Mouse (Mus musculus): ENCODE results near the gene Adk. TPM values are rescaled to one million over a fixed set of nuclear protein-coding genes. Genes with fewer than 3 reads are reported as not detected.

Gene Adk
- polyA plus RNA-seq, 1 experiment from 2014 or later, result 50.0 TPM

DNA sequence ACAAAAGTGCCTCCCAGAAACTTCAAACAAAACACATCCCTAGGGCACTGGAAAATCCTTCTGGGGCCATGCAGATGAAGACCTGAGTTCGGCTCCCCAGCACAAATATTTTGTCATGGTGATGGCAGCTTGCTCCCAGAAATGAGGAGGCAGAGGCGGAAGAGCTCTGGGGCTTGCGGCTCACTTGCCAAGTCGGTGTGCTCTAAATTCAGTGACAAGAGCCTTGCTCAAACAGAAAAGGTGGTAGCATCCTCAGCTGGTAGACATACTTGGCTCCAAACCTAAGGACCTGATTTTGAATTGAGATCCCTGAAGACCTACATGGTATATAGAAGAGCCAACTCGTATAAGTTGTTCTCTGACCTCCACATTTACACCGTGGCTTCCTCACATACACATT, 292.5 kb downstream of the Adk start:
- H3K36me3 ChIP-seq, result no peaks in the 10 kb centered on the region
- no peaks in the 10 kb centered on the region for H3K27me3 ChIP-seq
- no peak for ATAC-seq
- H3K9me3 ChIP-seq, result no peaks in the 10 kb centered on the region
- no peak overlapping the region for H3K4me2 ChIP-seq (replicated peaks)
- H3K4me3 ChIP-seq (replicated peaks), result no peak overlapping the region
- no peak overlapping the region for H3K9ac ChIP-seq (replicated peaks)
- H3K4me1 ChIP-seq (replicated peaks), result no peaks in the 10 kb centered on the region
- H3K27ac ChIP-seq, result no peak overlapping the region
- WGBS, result 91% methylated on average over 6 of the region's 6 CpGs

GRCm38 (mm10) chr14:21348611-21349260, 296.4 kb downstream of the Adk start:
- H3K4me2 ChIP-seq (replicated peaks), result no peak overlapping the region
- no peak overlapping the region for H3K27ac ChIP-seq
- 73% methylated on average over 6 of the region's 6 CpGs for WGBS
- no peak overlapping the region for H3K9ac ChIP-seq (replicated peaks)
- no peaks in the 10 kb centered on the region for H3K4me1 ChIP-seq (replicated peaks)
- H3K4me3 ChIP-seq (replicated peaks), result no peak overlapping the region
- no peaks in the 10 kb centered on the region for H3K36me3 ChIP-seq
- no peak for ATAC-seq
- no peaks in the 10 kb centered on the region for H3K27me3 ChIP-seq
- no peaks in the 10 kb centered on the region for H3K9me3 ChIP-seq

- no peak for ATAC-seq
- Histone ChIP-seq H3K4me3 (replicated peaks) (no peak overlapping the region), H3K36me3 (no peaks in the 10 kb centered on the region), H3K27me3 (no peaks in the 10 kb centered on the region), H3K27ac (no peak overlapping the region), H3K9me3 (no peaks in the 10 kb centered on the region), H3K4me2 (replicated peaks) (no peak overlapping the region), H3K9ac (replicated peaks) (no peak overlapping the region), H3K4me1 (replicated peaks) (no peaks in the 10 kb centered on the region)
- 96% methylated on average over 2 of the region's 2 CpGs for whole genome bisulfite sequencing
Measured at GRCm38 (mm10) chr14:21351646-21352045, 299.3 kb downstream of the Adk start.

GRCm38 (mm10) chr14:21356286-21356685, 303.9 kb downstream of the Adk start:
- ATAC-seq, result no peak

DNA sequence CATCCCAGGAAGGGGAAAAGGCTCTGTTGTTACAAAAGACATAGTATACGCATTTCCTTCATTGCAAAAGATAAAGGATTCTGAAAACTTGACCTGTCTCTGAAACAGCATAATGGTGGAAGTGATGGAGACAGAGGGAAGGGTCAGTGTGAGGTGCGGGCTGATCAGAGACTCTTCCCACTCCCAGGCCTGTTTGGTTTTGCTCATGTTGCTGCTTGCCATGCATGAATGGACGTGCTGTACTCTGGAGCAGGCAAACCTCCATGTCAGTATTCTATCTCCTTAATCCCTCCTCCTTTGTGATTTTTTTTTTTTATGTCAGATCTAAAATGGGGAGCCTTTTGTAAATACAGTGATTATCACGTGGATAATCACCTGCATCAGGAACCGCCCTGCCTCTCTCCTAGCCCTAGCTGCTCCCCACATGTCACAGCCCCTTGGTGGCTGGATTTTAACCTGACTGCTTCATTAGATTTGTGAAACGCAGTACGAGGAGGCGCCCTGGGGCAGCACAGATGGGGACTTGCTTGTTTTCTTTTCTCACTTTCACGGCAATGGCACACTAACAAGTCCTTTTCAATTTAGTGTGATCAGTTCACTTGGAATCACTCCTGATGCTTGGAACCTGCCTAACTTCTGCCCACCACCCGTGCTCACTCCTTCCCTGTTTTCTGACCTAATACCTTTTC, 307.0 kb downstream of the Adk start:
- H3K9ac ChIP-seq (replicated peaks), result no peak overlapping the region

More at GRCm38 (mm10) chr14:21356286-21356685, 303.9 kb downstream of the Adk start:
- Histone ChIP-seq H3K4me3 (replicated peaks) (no peak overlapping the region), H3K27ac (no peak overlapping the region), H3K9ac (replicated peaks) (no peak overlapping the region), H3K9me3 (no peaks in the 10 kb centered on the region), H3K27me3 (no peaks in the 10 kb centered on the region), H3K4me1 (replicated peaks) (peaks cover 12% of the 10 kb centered on the region), H3K36me3 (no peaks in the 10 kb centered on the region), H3K4me2 (replicated peaks) (no peak overlapping the region)
- 89% methylated on average over 1 of the region's 1 CpGs for WGBS

GRCm38 (mm10) chr14:21359896-21360525, 307.6 kb downstream of the Adk start:
- H3K27ac ChIP-seq, result peak overlapping the region; percentile 35
- no peak overlapping the region for H3K9ac ChIP-seq (replicated peaks)
- no peaks in the 10 kb centered on the region for H3K36me3 ChIP-seq
- no peak for ATAC-seq
- no peaks in the 10 kb centered on the region for H3K27me3 ChIP-seq
- no peak overlapping the region for H3K4me3 ChIP-seq (replicated peaks)
- H3K4me1 ChIP-seq (replicated peaks), result peaks cover 12% of the 10 kb centered on the region
- WGBS, result 93% methylated on average over 8 of the region's 12 CpGs
- H3K4me2 ChIP-seq (replicated peaks), result no peak overlapping the region
- no peaks in the 10 kb centered on the region for H3K9me3 ChIP-seq

More for the DNA sequence above, 307.0 kb downstream of the Adk start:
- no peak overlapping the region for H3K4me3 ChIP-seq (replicated peaks)
- H3K36me3 ChIP-seq, result no peaks in the 10 kb centered on the region
- no peak for ATAC-seq
- H3K4me1 ChIP-seq (replicated peaks), result peaks cover 12% of the 10 kb centered on the region
- WGBS, result 45% methylated on average over 10 of the region's 10 CpGs
- H3K9me3 ChIP-seq, result no peaks in the 10 kb centered on the region
- peak overlapping the region; percentile 35 for H3K27ac ChIP-seq
- H3K27me3 ChIP-seq, result no peaks in the 10 kb centered on the region
- H3K4me2 ChIP-seq (replicated peaks), result no peak overlapping the region

DNA sequence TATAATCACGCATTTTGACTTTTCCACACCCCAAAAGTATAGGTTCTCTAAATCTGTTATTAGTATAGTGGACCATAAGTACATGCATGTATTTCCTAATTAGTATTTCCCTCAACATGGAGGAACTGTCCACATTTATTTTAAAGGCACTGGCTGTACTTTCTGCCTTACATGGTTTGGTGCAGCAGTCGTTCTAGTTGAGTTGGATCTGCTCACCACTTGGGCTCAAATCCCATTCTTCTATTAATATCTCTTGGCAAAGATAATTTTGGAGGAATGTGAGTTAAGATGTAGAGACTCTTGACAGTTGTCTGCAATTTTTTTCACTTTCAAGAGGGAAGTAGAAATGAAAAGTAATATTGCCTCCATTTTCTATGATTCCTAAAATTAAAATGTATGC, 314.7 kb downstream of the Adk start:
- Histone ChIP-seq H3K27ac (no peak overlapping the region), H3K9ac (replicated peaks) (no peak overlapping the region), H3K4me3 (replicated peaks) (no peak overlapping the region), H3K9me3 (no peaks in the 10 kb centered on the region), H3K4me1 (replicated peaks) (peaks cover 32% of the 10 kb centered on the region), H3K4me2 (replicated peaks) (no peak overlapping the region), H3K36me3 (no peaks in the 10 kb centered on the region), H3K27me3 (no peaks in the 10 kb centered on the region)
- ATAC-seq, result no peak
- WGBS, result 93% methylated on average over 2 of the region's 2 CpGs

- WGBS, result 29% methylated on average over 2 of the region's 2 CpGs
- H3K4me1 ChIP-seq (replicated peaks), result peaks cover 33% of the 10 kb centered on the region
- no peaks in the 10 kb centered on the region for H3K27me3 ChIP-seq
- 0 out of 2 replicates have a peak overlapping the region, but pooled peaks have one; percentile 9 for H3K4me2 ChIP-seq (replicated peaks)
- peak overlapping the region; percentile 80 for H3K27ac ChIP-seq
- H3K36me3 ChIP-seq, result no peaks in the 10 kb centered on the region
- no peak overlapping the region for H3K9ac ChIP-seq (replicated peaks)
- H3K4me3 ChIP-seq (replicated peaks), result no peak overlapping the region
- H3K9me3 ChIP-seq, result no peaks in the 10 kb centered on the region
- peak; percentile 49 for ATAC-seq
Measured at GRCm38 (mm10) chr14:21368622-21369021, 316.2 kb downstream of the Adk start.

GRCm38 (mm10) chr14:21369127-21369526, 316.8 kb downstream of the Adk start:
- Histone ChIP-seq H3K4me2 (replicated peaks) (peak overlapping the region; percentile 9; the same call in 1 of the 2 replicates), H3K4me3 (replicated peaks) (no peak overlapping the region), H3K4me1 (replicated peaks) (peaks cover 33% of the 10 kb centered on the region), H3K36me3 (no peaks in the 10 kb centered on the region), H3K27me3 (no peaks in the 10 kb centered on the region), H3K9ac (replicated peaks) (no peak overlapping the region), H3K9me3 (no peaks in the 10 kb centered on the region), H3K27ac (peak overlapping the region; percentile 80)
- ATAC-seq, result peak; percentile 98
- 4% methylated on average over 5 of the region's 5 CpGs for WGBS

GRCm38 (mm10) chr14:21371946-21372345, 319.6 kb downstream of the Adk start:
- ATAC-seq, result no peak
- Histone ChIP-seq H3K4me3 (replicated peaks) (no peak overlapping the region), H3K9me3 (no peaks in the 10 kb centered on the region), H3K4me1 (replicated peaks) (peaks cover 33% of the 10 kb centered on the region), H3K4me2 (replicated peaks) (no peak overlapping the region), H3K27ac (peak overlapping the region; percentile 63; the same call in 1 of the 2 replicates), H3K9ac (replicated peaks) (no peak overlapping the region), H3K27me3 (no peaks in the 10 kb centered on the region), H3K36me3 (no peaks in the 10 kb centered on the region)
- WGBS, result 40% methylated on average over 2 of the region's 2 CpGs

DNA sequence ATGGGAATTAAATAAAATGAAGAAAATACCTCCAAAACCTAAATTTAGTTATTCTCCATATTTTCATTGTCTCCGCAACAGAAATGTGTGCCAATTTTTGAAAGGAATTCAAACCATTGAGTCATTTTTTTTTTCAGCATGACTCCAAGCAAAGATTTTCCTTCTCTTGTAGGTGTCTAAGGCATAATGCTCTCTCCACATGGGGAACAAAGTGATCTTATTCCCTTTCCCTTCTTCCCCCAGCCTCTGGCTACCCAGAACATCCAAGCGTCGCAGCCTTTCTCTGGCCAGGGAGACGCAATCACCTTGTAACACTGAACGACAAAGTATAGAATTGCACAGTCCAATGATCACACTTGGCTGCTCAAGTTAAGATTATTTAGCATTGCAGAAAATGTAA, 320.3 kb downstream of the Adk start:
- no peaks in the 10 kb centered on the region for H3K27me3 ChIP-seq
- H3K4me2 ChIP-seq (replicated peaks), result no peak overlapping the region
- ATAC-seq, result no peak
- no peaks in the 10 kb centered on the region for H3K9me3 ChIP-seq
- H3K27ac ChIP-seq, result no peak overlapping the region
- H3K4me3 ChIP-seq (replicated peaks), result no peak overlapping the region
- H3K4me1 ChIP-seq (replicated peaks), result peaks cover 32% of the 10 kb centered on the region
- no peaks in the 10 kb centered on the region for H3K36me3 ChIP-seq
- 73% methylated on average over 5 of the region's 5 CpGs for WGBS
- no peak overlapping the region for H3K9ac ChIP-seq (replicated peaks)

- H3K9me3 ChIP-seq, result no peaks in the 10 kb centered on the region
- no peaks in the 10 kb centered on the region for H3K27me3 ChIP-seq
- no peak overlapping the region for H3K9ac ChIP-seq (replicated peaks)
- peaks cover 10% of the 10 kb centered on the region for H3K4me1 ChIP-seq (replicated peaks)
- 0 out of 2 replicates have a peak, but pooled peaks have one; percentile 11 for ATAC-seq
- peak overlapping the region; percentile 44; the same call in 1 of the 2 replicates for H3K27ac ChIP-seq
- H3K4me2 ChIP-seq (replicated peaks), result no peak overlapping the region
- no peak overlapping the region for H3K4me3 ChIP-seq (replicated peaks)
- H3K36me3 ChIP-seq, result no peaks in the 10 kb centered on the region
- WGBS, result 53% methylated on average over 5 of the region's 5 CpGs
Measured at GRCm38 (mm10) chr14:21383701-21384428, 331.5 kb downstream of the Adk start.
